Mouse (Mus musculus) liver, embryonic 11.5 days (tissue): ENCODE results near the gene Cpa2. TPM values are rescaled to one million over a fixed set of nuclear protein-coding genes. Genes with fewer than 3 reads are reported as not detected.

Experiments used
- ATAC-seq: fragments of 200-750 bp; cut with Nextera tagmentation; replicated peaks from 2 replicates; pipeline ENCODE4 v1.8.0; 2017; ENCODE audit warnings: moderate number of reproducible peaks, mild to moderate bottlenecking, moderate TSS enrichment, moderate library complexity; ENCODE audit not compliant: low FRiP score
- DNase-seq: peaks from one replicate; pipeline ENCODE4 v3.0.0-alpha.2; 2017; ENCODE audit warnings: low spot score
- H3K27ac ChIP-seq: fragments of 300-500 bp; sonication (generic); 2 replicates; pipeline ENCODE4 v1.5.1; 2014; ENCODE audit warnings: mild to moderate bottlenecking, low read depth, low read length, control low read depth
- H3K27me3 ChIP-seq: fragments of 300-500 bp; sonication (generic); replicated peaks from 2 replicates; pipeline ENCODE4 v1.6.1; 2014; ENCODE audit warnings: low read length, mixed read lengths; ENCODE audit not compliant: control insufficient read depth, insufficient read depth
- H3K36me3 ChIP-seq: fragments of 300-500 bp; sonication (generic); 2 replicates; pipeline ENCODE4 v1.6.1; 2014; ENCODE audit warnings: mild to moderate bottlenecking, low read length, moderate library complexity, mixed read lengths; ENCODE audit not compliant: control insufficient read depth, insufficient read depth
- H3K4me1 ChIP-seq: fragments of 300-500 bp; sonication (generic); replicated peaks from 2 replicates; pipeline ENCODE4 v1.6.1; 2014; ENCODE audit warnings: low read length, mixed read lengths; ENCODE audit not compliant: control insufficient read depth, insufficient read depth
- H3K4me2 ChIP-seq: fragments of 300-500 bp; sonication (generic); 2 replicates; pipeline ENCODE4 v1.6.1; 2014; ENCODE audit warnings: mild to moderate bottlenecking, control low read depth, moderate library complexity
- H3K4me3 ChIP-seq: fragments of 300-500 bp; sonication (generic); 2 replicates; pipeline ENCODE4 v1.5.1; 2014; ENCODE audit warnings: low read depth, low read length, control low read depth
- H3K9ac ChIP-seq: fragments of 300-500 bp; sonication (generic); 2 replicates; pipeline ENCODE4 v1.6.1; 2014; ENCODE audit warnings: low read depth, low read length, control low read depth
- H3K9me3 ChIP-seq: fragments of 300-500 bp; sonication (generic); 2 replicates; pipeline ENCODE4 v1.6.1; 2016; ENCODE audit warnings: low read length, inconsistent platforms, mixed read lengths; ENCODE audit not compliant: control insufficient read depth
- WGBS: fragments of 180-500 bp; shearing (Covaris S2); extraction: QIAGEN DNeasy Blood & Tissue Kit; methylation state at CpG from one replicate; pipeline ENCODE4 v1.1.7; 2014; 5-methylcytosine and 5-hydroxymethylcytosine counted together
- polyA plus RNA-seq: library from polyadenylated mRNA; unstranded; fragments of >200 nt; fragmentation: Nextera tagmentation; extraction: Ambion mirVana; gene quantifications from 2 replicates; pipeline ENCODE4 v1.2.1, GENCODE M21; 2014

Gene Cpa2
- polyA plus RNA-seq, 1 experiment from 2014 or later = 1.9 TPM

DNA sequence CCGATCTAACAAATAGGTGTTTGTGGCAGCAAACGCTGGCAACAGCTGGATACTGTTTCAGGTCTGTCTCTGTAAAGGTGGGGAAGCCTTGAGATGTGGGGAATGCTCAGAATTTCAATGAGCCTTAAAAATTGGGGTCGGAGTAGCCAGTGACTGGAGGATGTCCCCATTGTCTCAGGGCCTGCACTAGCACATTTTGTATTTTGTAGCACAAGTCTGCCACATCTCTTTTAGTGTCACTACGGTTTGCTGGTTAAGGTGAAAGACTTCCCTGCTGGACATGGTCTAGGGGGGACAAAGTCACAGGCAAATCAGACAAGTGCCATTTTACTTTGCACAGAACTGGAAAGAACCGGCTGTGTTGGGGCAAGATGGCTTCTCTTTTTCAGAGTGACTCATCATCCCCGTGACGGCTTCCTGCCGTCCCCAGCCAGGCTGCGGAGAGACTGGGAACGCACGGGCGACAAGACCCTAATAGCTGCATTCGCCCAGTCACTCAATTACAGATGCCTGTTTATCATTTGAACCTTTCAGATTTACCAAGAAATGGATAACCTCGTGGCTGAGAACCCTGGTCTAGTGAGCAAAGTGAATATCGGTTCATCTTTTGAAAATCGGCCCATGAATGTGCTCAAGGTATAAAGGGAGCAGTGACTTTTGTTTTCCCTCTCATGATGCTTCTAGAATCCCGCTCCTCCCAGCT is 5.3 kb downstream of the Cpa2 start:
- peaks cover 46% of the 10 kb centered on the region for H3K27me3 ChIP-seq
- peak; percentile 49 for DNase-seq
- H3K36me3 ChIP-seq = no peaks in the 10 kb centered on the region
- peaks cover 18% of the 10 kb centered on the region for H3K4me1 ChIP-seq
- H3K4me3 ChIP-seq = peak overlapping the region; percentile 30; the same call in 1 of the 2 replicates
- H3K9me3 ChIP-seq = no peaks in the 10 kb centered on the region
- no peak; the same call in 1 of the 2 replicates for ATAC-seq
- H3K27ac ChIP-seq = peak overlapping the region; percentile 60
- H3K9ac ChIP-seq = no peak overlapping the region
- peak overlapping the region; percentile 61 for H3K4me2 ChIP-seq
- 14% methylated on average over 17 of the region's 17 CpGs for WGBS

DNA sequence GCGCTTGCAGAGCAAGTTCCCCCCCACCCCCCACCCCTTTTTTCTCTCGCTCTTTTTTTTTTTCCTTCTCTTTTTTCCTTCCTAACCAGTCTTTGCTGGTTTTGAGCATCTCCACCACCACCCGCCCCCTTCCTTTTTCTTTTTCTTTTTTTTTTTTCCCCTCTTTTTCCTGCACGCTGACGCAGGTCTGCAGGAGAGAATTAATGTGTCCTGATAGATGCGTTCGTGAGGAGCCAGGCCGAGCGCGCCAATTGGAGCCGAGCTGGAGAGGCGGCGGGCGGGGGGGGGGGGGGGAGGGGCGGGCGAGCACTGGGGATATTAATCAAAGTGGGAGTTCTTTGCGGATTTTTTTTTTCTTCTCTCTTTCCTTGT is 5.9 kb downstream of the Cpa2 start:
- WGBS = 1% methylated on average over 17 of the region's 17 CpGs

DNA sequence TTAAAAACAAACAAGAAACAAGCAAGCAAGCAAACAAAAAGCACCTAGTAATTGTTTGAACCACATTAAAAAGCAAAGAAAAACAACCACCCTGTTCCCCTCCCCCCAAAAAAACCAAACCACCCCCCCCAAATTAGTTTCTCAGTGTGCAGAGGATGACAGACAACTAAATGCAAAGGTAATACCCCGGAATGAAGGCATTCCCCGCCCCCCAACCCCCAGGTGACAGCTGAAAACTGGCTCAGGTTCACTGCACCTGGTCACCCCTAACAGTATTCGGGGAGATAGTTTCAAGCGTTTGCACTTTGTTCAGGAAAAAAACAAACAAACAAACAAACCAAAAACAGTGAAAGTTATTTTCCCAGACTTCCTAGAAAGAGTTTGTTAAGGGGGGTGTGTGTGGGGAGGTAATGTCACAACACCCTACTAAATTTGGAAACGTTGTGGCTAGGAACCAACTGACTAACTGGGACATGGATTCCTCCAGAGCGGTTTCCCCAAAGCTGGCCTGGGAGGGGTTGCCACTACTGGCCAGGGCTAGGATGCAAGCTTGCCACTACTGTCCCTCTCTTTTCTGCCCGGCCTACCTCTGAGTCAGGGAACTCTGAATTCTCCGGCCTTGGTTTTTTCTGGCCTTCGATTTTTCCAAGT is 6.4 kb downstream of the Cpa2 start:
- Histone ChIP-seq H3K9me3 (no peaks in the 10 kb centered on the region), H3K27ac (no peak overlapping the region), H3K36me3 (no peaks in the 10 kb centered on the region), H3K4me2 (peak overlapping the region; percentile 61), H3K27me3 (peaks cover 50% of the 10 kb centered on the region), H3K4me3 (peak overlapping the region; percentile 30; the same call in 1 of the 2 replicates), H3K9ac (no peak overlapping the region), H3K4me1 (peaks cover 16% of the 10 kb centered on the region)
- ATAC-seq = no peak
- 31% methylated on average over 9 of the region's 9 CpGs for WGBS
- DNase-seq = no peak

More for the DNA sequence above, 5.9 kb downstream of the Cpa2 start:
- Histone ChIP-seq H3K27ac (peak overlapping the region; percentile 60), H3K4me1 (peaks cover 18% of the 10 kb centered on the region), H3K9me3 (no peaks in the 10 kb centered on the region), H3K4me3 (peak overlapping the region; percentile 30), H3K4me2 (peak overlapping the region; percentile 61), H3K27me3 (peaks cover 49% of the 10 kb centered on the region), H3K9ac (no peak overlapping the region), H3K36me3 (no peaks in the 10 kb centered on the region)
- ATAC-seq = no peak
- DNase-seq = peak; percentile 49

DNA sequence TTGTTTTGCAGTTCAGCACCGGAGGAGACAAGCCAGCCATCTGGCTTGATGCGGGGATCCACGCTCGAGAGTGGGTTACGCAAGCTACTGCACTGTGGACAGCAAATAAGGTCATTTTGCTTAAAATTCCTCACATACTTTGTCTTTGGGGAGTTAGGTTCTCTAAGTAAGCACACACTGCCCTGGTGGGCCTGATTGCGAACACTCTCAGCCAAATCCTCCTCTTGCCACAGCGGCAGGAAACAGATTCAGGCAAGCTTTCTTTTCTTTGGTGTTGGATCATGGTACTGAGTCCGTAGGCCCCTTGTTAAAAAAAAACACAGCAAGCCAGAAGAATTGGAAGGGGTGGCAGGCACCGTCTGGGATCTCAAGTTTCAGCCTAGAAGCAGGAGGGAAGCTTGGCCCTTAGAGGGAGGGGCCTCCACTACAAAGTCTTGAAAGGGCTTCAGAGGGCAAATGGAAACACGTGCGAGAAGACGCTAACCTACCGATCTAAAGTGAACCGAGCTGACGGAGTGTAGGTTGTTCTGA is 7.9 kb downstream of the Cpa2 start:
- Histone ChIP-seq H3K4me3 (no peak overlapping the region), H3K4me1 (peaks cover 12% of the 10 kb centered on the region), H3K27ac (peak overlapping the region; percentile 63), H3K27me3 (peaks cover 51% of the 10 kb centered on the region), H3K36me3 (no peaks in the 10 kb centered on the region), H3K9me3 (no peaks in the 10 kb centered on the region), H3K9ac (no peak overlapping the region; the same call in 1 of the 2 replicates), H3K4me2 (peak overlapping the region; percentile 39)
- ATAC-seq = no peak
- 9% methylated on average over 15 of the region's 15 CpGs for WGBS
- no peak for DNase-seq

DNA sequence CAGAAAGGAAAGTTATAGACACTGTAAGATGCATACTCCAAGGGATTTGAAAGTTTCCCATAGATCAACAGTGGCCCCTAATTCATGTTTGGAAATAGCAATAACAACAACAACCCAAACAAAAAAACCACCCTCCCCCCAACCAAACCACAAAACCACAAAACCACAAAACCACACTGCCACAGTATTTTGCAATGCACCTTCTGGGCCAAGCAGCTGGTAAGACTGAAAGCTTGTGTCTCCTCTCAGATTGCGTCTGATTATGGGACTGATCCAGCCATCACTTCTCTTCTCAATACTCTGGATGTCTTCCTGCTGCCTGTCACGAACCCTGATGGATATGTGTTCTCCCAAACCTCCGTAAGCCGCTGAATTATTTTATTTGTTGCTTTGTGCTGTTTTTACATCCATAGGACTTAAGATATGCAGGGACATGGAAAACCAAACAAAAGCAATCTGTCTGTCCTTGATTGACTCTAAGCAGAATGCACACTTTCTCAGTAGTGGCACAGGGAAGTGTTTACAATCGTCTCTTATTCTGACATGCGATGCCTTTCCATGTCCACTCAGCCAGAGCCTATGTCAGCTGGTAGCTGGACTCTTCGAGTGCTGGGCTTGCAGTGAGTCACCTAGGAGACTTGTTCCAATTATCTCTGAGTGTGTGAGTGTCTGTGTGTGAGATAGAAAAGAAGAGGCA is 9.3 kb downstream of the Cpa2 start:
- H3K27me3 ChIP-seq = peaks cover 44% of the 10 kb centered on the region

DNA sequence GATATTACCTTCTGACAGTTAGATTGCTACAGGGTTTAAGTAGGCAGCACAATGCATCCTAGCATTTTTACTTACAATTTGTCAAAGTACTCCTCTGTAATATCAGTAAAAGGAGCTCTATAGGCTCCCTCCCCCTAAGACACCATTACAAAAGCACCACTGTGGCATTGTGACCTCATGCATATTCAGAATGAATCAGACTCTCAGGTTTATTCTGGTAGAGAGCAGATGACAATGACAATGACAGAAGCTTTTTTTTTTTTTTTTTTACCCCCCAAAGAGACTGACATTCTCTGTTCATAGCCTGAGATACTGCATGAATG is 9.8 kb downstream of the Cpa2 start:
- no peaks in the 10 kb centered on the region for H3K9me3 ChIP-seq
- H3K4me2 ChIP-seq = no peak overlapping the region
- H3K27ac ChIP-seq = no peak overlapping the region
- no peak overlapping the region for H3K4me3 ChIP-seq
- ATAC-seq = no peak
- DNase-seq = no peak
- H3K4me1 ChIP-seq = peaks cover 12% of the 10 kb centered on the region
- no peak overlapping the region for H3K9ac ChIP-seq
- peaks cover 39% of the 10 kb centered on the region for H3K27me3 ChIP-seq
- H3K36me3 ChIP-seq = no peaks in the 10 kb centered on the region

More for the DNA sequence above, 9.3 kb downstream of the Cpa2 start:
- DNase-seq = no peak
- Histone ChIP-seq H3K9ac (no peak overlapping the region), H3K36me3 (no peaks in the 10 kb centered on the region), H3K4me3 (no peak overlapping the region), H3K9me3 (no peaks in the 10 kb centered on the region), H3K4me2 (no peak overlapping the region), H3K4me1 (peaks cover 12% of the 10 kb centered on the region), H3K27ac (no peak overlapping the region)
- WGBS = 59% methylated on average over 7 of the region's 7 CpGs
- ATAC-seq = no peak

DNA sequence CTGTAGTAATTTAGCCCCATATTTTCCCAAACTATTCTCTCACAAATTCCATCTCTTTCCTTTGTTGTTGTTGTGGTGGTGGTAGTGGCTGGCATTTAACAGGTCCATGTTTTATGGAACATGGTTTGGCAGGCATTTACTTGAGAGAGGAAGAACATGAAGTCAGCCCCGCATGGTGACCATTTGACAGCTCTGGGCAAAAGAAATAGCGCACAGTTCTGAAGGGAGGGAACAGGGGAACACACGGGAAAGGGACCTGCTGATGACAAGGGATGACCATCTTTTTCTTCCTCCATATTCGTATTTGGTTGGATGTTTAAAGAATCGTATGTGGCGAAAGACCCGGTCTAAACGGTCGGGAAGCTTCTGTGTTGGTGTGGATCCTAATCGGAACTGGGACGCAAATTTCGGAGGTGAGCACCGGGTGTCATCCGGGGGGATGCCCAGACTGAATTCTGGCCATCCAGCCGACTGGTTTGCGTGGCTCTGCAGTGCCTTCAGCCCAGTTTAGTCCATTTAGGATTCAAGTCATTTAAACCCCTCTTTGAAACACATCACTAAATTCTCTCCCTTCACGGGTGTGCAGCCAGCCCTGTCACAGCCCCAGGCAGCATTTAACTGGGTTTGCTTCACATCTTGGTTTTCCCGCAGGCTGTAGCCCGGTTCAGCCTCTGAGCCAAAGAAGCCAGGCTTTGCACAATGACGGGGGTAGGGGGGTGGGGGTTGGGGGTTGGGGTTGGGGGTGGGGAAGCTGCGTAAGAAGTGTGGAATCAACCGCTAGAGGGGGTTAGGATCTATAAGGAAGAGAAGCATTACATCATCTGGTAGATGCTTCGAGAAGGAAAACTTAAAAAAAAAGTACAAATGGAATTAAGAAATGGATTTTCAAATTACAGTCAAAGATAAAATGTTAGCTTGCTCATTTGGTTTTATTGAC is 10.5 kb downstream of the Cpa2 start:
- H3K4me1 ChIP-seq = peaks cover 8% of the 10 kb centered on the region
- no peak overlapping the region for H3K9ac ChIP-seq
- no peaks in the 10 kb centered on the region for H3K36me3 ChIP-seq
- H3K9me3 ChIP-seq = no peaks in the 10 kb centered on the region
- 25% methylated on average over 23 of the region's 23 CpGs for WGBS
- ATAC-seq (no peak), DNase-seq (no peak)
- no peak overlapping the region for H3K27ac ChIP-seq
- no peak overlapping the region for H3K4me3 ChIP-seq
- H3K27me3 ChIP-seq = peaks cover 39% of the 10 kb centered on the region
- peak overlapping the region; percentile 23; the same call in 1 of the 2 replicates for H3K4me2 ChIP-seq

DNA sequence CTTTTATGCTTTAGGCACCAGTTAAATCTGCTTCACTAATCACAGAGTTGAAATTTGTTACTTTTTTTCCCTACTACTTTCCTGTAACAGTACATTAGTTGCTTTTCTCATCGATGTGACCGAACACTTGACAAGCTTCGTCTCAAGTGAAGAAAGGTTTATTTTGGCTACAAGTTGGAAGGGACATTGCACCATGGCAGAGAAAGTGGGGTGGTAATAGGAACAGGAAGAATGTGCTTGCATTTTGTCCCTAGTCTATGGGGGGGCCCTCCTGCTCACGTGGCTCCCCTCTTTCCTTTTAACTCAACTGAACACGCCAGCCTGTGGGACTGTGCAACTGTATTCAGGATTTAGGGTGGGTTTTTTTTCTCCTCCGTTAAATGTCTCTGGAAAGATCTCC is 11.2 kb downstream of the Cpa2 start:
- no peak overlapping the region for H3K27ac ChIP-seq
- 61% methylated on average over 6 of the region's 6 CpGs for WGBS
- H3K4me2 ChIP-seq = no peak overlapping the region
- ATAC-seq (no peak), DNase-seq (no peak)
- H3K9ac ChIP-seq = no peak overlapping the region
- no peaks in the 10 kb centered on the region for H3K36me3 ChIP-seq
- no peak overlapping the region for H3K4me3 ChIP-seq
- no peaks in the 10 kb centered on the region for H3K9me3 ChIP-seq
- H3K27me3 ChIP-seq = peaks cover 39% of the 10 kb centered on the region
- peaks cover 8% of the 10 kb centered on the region for H3K4me1 ChIP-seq
